Mouse (Mus musculus): ENCODE data around the gene Reep6.

The Reep6 gene

DNA sequence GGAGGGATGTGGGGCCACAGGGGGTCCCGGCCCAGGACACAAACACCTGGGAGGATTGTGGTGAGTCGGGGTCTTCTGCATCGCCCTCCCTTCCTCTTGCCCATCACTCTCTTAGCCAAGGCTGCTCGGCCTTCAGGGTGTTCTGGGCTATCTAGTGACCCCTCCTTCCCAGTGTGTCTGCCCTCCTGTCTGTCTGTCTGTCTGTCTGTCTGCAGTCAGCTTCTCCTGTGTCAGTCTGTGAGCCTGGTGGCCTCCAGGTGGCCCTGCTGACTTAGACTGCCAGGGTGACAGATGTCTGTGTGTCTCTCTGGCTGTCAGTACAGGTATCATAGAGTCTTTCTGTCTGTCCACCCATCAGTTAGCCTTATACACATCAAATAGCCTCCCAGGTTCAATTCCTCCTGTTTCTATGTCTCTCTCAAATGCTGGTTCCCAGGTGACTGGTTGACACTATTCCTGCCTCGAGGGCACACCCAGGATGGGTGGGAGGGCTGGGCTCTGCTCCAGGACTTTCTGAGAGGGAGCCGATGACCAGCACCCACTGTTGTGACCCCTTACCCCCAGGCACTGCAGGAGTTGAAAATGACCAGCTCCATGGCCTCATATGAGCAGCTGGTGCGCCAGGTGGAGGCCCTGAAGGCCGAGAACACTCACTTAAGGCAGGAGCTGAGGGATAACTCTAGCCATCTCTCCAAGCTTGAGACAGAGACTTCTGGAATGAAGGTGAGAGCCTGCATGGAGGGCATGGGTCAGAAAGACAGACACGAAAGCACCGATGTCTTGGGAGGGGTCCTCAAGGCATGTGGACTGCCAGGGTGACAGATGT, 28.3 kb upstream of the Reep6 start:
- DNase-seq (ENCODE audit: low spot score) = no peak

DNA sequence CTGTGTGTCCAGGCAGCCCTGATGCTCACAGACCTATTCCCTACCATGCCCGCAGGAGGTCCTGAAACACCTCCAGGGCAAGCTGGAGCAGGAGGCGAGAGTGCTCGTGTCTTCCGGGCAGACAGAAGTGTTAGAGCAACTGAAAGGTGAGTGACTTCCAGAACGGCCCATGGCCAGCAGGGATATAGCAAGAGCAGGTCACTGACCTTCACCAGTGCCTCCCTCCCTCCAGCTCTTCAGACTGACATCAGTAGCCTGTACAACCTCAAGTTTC, 27.7 kb upstream of the Reep6 start:
- DNase-seq (ENCODE audit: low spot score) = no peak

DNA sequence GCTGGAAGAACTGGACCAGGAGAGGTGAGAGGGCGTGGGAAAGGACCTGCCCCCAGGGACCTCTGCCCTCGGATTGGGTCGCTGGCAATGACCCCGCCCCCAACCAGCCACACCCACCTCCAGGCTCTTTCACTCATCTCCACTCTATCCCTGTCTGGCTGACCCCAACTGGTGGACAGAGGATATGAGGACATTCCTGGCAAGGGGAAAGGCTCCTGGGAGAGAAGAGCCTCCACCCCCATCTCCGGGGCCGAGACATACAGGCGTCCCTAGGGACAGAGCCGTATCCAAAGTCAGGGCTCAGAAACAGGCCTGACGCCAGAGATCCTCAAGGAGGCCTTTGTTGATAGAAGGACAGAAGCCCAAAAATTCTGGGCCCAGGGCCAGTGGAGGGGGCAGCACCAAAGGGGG, 27.3 kb upstream of the Reep6 start:
- DNase-seq (ENCODE audit: low spot score) = no peak

DNA sequence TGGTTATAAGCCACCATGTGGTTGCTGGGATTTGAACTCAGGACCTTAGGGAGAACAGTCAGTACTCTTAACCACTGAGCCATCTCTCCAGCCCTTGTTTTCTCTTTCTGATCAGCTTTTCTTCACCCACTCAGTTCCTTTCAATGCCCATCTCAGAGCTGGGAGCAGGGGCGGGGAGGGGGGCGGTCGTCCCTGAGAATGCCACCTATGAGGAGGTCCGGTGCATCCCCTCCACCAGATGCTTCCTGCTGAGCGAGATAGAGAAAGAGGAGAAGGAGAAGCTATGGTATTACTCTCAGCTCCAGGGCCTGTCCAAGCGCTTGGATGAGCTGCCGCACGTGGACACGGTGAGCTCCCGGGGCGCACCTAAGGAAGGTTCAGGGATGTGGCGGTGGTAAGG, 25.3 kb upstream of the Reep6 start:
- DNase-seq (ENCODE audit: low spot score) = no peak

DNA sequence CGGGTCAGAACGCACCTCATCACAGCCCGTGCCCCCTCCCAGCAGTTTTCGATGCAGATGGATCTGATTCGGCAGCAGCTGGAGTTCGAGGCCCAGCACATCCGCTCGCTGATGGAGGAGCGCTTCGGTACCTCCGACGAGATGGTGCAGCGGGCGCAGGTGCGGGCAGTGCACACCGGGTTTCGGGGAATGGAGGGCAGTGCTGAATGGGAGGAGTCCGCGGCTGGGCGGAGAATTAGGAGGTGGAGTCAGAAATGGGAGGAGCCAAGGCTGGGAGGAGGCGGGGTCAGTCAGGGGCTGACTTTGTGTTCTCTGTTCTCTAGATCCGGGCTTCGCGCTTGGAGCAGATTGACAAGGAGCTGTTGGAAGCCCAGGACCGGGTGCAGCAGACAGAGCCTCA, 24.9 kb upstream of the Reep6 start:
- peak; percentile 54 for DNase-seq (ENCODE audit: low spot score)

- no peak for DNase-seq (ENCODE audit: low spot score)
Observed at GRCm38 (mm10) chr10:80311560-80311959, 18.2 kb upstream of the Reep6 start.

GRCm38 (mm10) chr10:80312586-80313504, 16.9 kb upstream of the Reep6 start:
- no peak for DNase-seq (ENCODE audit: low spot score)

DNA sequence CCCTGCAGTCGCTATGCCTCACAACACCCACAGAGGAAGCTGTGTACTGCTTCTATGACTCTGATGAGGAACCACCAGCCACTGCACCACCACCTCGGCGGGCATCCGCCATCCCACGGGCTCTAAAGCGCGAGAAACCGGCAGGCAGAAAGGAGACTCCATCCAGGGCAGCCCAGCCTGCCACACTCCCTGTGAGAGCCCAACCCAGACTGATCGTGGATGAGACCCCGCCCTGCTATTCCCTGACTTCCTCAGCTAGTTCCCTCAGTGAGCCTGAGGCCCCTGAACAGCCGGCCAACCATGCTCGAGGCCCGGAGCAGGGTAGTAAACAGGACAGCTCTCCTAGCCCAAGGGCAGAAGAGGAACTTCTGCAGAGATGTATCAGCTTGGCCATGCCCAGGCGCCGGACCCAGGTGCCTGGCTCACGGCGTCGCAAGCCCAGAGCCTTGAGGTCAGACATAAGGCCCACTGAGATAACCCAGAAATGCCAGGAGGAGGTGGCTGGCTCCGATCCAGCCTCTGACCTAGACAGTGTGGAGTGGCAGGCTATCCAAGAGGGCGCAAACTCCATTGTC, 16.0 kb upstream of the Reep6 start:
- no peak for DNase-seq (ENCODE audit: low spot score)

- DNase-seq (ENCODE audit: low spot score) = no peak
Observed at GRCm38 (mm10) chr10:80314494-80315001, 15.2 kb upstream of the Reep6 start.

DNA sequence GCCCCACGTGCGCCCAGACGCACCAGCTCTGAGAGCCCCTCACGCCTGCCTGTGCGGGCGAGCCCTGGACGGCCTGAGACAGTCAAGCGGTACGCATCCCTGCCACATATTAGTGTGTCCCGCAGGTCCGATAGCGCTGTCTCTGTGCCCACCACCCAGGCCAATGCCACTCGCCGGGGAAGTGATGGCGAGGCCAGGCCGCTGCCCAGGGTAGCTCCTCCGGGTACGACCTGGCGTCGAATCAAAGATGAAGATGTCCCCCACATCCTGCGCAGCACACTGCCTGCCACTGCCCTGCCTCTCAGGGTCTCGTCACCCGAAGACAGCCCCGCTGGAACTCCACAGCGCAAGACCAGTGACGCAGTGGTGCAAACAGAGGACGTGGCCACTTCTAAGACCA, 14.4 kb upstream of the Reep6 start:
- DNase-seq (ENCODE audit: low spot score) = no peak

DNA sequence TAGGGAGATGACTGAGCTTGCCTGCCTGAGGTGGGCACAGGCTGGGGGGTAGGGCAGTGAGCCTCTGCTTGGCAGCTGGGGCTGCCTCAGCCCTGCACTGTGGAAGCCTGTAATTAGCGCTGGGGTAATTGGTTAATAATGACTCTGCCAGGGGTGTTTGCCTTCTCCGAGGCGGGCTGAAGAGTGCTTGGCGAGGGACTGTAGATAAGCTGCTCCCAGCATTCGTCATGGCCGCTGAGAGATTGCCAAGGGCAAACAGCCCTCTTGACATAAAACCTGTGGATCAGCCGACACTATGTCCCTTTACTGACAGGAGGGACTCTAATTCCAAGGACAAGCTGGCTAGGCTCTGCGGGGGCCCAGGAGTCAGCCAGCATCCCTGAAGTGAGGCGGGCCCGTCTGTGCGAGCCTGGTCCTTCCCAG, 13.4 kb upstream of the Reep6 start:
- no peak for DNase-seq (ENCODE audit: low spot score)

DNA sequence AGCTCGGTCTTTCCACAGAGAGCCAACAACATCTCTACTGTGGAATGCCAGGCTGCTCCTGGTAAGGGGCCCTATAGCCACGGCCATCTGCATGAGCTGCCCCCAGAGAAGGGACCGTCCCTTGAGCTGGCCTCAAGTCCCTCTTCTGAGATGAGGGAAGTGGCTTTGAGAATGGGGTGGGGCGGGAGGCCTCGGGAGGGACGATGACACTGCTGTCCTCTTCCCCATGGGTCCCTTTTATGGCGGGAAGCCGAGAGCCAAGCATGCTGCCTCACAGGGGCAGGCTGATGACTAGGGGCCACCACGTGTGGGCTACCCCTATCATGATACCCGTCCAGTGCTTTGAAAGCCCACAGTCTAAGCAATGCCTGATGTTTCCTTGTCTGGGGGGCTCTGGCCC, 12.7 kb upstream of the Reep6 start:
- no peak for DNase-seq (ENCODE audit: low spot score)

GRCm38 (mm10) chr10:80320340-80320760, 9.4 kb upstream of the Reep6 start, which contains the start of gene 2310011J03Rik:
TSS of gene 2310011J03Rik (minus strand) at chr10:80320537.
- peak; percentile 90 for DNase-seq (ENCODE audit: low spot score)

GRCm38 (mm10) chr10:80321014-80321669, 8.6 kb upstream of the Reep6 start:
- no peak for DNase-seq (ENCODE audit: low spot score)

GRCm38 (mm10) chr10:80321670-80322581, 7.8 kb upstream of the Reep6 start:
- no peak for DNase-seq (ENCODE audit: low spot score)

- DNase-seq (ENCODE audit: low spot score) = peak; percentile 34
Observed at GRCm38 (mm10) chr10:80322811-80323211, 6.9 kb upstream of the Reep6 start.

- DNase-seq (ENCODE audit: low spot score) = peak; percentile 52
Observed at GRCm38 (mm10) chr10:80323261-80324119, 6.3 kb upstream of the Reep6 start.

DNA sequence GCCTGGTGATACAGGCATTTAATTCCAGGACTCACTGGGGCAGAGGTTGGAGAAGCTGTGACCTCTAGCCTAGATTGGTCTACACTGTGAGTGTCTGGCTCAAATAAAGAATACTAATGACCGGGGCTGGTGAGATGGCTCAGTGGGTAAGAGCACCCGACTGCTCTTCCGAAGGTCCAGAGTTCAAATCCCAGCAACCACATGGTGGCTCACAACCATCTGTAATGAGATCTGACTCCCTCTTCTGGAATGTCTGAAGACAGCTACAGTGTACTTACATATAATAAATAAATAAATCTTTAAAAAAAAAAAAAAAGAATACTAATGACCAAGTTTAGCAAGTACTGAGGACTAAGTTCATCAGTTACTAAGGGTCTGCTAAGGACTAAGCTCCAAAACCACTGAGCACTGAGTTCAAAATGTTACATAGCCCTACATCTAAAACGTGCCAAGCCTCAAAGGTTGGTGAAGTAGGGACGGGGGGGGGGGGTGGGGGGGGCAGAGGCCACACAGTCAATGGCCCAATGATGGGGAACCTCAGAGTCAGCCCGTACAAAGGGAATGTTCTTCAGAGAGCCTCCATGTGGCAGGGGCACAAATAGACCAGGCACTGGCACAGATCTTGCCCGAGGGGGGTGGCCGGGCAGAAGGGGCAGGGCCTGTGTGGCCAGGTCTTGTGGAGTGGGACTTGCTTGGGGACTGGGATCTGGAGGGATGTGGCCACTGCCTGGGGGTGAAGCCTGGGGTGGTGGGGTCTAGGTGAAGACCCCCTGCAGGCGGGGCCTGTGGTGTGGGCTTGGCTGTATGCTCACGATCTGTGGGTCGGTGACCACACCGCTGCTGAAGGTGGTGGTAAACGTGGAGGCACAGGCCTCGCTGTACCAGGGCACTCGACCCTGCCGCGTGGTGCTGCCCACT, 5.4 kb upstream of the Reep6 start:
- no peak for DNase-seq (ENCODE audit: low spot score)

GRCm38 (mm10) chr10:80325045-80325444, 4.7 kb upstream of the Reep6 start:
- DNase-seq (ENCODE audit: low spot score) = no peak
